Mouse (Mus musculus) gastrocnemius, adult 2 months (tissue): ENCODE measurements at regions not wholly inside any gene's neighbourhood (a gene's known extent, or its start where the extent isn't known, plus 50 kb on each side); places are given as distances from the start of the nearest gene placed in this dataset.

ENCODE experiments used
- DNase-seq: peaks from one replicate; pipeline ENCODE4 v3.0.0; 2022
- H3K27ac ChIP-seq: fragments of 200-600 bp; 2 replicates; pipeline ENCODE4 v1.8.1; 2022; ENCODE audit warnings: mild to moderate bottlenecking
- H3K4me3 ChIP-seq: fragments of 200-600 bp; 2 replicates; pipeline ENCODE4 v1.8.1; 2022; ENCODE audit warnings: mild to moderate bottlenecking, moderate library complexity
- CTCF ChIP-seq: fragments of 200-600 bp; IDR thresholded peaks from 2 replicates; pipeline ENCODE4 v1.8.1; 2022; ENCODE audit warnings: antibody characterized with exemption, mild to moderate bottlenecking, moderate library complexity
- intact Hi-C: fragments of 180-260 bp; cut with DNase I; formaldehyde crosslinking; loops from one replicate; pipeline ENCODE4 v1.15.1; 2025

DNA sequence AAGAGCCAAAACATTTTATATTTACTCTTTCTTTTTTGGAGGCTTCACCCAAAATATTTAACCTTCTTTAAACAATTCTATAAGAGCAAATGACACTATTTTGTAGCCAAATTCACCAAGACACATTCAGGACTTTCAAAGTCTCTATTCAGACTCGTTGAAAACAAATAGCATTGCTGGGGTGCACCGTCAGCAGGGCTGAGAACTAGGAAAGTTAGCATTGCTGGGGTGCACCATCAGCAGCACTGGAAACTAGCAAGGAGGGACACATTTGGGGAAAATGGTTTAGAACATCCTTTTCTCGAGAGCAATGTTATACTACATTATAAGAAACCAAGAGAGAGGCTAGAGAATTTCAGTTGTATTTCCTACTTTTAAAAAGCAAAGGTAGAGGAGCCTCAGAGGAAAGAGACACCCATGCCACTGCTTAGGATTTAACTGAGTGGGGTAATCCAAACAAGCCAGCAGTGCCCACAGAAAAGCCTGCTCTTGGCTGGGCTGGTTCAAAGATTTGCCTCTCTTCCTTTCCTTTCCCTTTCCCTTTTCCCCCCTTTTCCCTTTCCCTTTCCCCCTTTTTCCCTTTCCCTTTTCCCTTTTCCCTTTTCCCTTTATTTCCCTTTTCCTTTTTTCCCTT, 342.5 kb upstream of the Gm11114 start:
- no peak for DNase-seq
- Histone ChIP-seq H3K4me3 (no peak overlapping the region), H3K27ac (no peak overlapping the region)
- intact Hi-C loops, result no loop called here
- TF ChIP-seq CTCF, result no peak

DNA sequence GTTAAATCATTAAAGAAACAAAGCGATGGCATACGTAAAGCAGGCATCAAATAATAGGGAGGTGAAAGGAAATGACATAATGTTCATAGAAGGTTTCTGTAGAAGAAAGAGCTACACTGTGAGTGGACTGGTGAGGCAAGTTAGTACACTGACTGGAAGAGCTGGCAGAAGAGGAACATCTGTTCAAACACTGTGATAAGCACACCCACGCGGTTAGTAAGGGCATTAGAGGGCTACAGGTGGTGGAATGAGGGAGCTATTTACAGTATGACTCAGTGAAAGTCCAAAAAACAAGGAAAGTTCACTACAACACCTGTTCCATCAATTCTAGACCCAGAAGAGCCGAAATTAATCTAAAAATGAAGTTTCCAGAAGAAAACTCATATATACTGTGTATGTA, 335.1 kb upstream of the Gm11114 start:
- TF ChIP-seq CTCF, result no peak
- intact Hi-C loops, result no loop called here
- no peak for DNase-seq
- no peak overlapping the region for H3K4me3 ChIP-seq
- H3K27ac ChIP-seq, result no peak overlapping the region

GRCm38 (mm10) chr9:85003414-85003813, 309.2 kb upstream of the Gm11114 start:
- no peak overlapping the region for H3K27ac ChIP-seq
- DNase-seq, result no peak
- no peak for TF ChIP-seq CTCF
- H3K4me3 ChIP-seq, result no peak overlapping the region
- intact Hi-C loops, result no loop called here

DNA sequence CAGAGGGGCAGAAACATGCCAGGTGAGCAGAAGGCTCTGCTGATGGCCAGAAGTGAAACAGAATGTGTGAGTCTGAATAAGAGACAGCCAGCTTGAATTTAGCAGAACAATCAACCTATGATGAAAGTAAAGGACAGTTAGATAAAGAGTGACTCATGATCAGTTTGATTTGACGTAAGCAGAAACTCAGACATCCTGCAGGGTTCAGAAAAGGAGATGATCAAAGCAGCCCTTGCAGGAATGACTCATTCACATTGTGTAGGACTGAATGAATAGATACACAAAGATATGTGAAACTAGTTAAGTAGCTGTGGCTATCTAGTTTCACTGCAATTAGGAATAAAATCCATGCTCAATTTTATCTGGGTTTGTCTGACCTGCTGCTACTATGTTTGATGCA, 301.2 kb upstream of the Gm11114 start:
- intact Hi-C loops, result no loop called here
- TF ChIP-seq CTCF, result no peak
- DNase-seq, result no peak
- Histone ChIP-seq H3K4me3 (no peak overlapping the region), H3K27ac (no peak overlapping the region)

DNA sequence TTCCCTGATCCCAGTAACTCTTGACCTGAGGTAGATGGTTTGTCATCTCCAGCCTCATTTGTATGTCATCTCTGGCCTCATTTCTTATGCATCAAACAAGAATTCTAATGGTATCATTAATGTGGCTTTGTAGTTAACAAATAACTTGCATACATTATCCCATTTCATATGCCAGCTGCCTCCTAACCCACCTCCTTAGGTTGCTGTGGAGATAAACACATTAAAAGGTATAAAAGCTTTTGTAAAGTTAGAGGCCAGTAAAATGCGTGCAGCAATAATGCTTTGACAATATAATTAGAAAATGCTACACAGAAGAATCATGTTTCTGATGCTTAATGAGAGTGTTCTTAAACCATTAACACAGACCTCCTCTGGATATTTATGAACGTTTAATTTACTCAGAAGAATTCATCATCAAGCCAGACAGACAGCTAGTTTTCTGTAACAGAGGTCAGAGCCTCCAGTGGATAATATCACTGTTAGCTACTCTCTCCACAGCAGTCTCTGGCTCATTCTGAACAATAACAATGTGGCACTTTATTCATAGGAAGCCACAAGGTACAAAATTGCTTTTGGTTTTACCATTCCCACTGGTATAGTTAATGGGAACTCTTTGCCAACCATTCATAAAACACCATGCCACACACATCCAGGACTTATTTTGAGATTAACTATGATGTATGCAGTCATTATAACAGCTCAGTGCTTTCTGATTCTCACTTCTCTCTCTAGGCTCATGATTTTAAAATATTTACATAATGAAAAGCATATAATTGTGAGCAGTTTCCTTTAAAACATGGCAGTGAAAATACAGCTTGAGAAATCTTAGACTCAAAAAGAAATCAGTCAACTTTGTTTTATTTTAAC, 264.2 kb upstream of the Gm11114 start:
- TF ChIP-seq CTCF, result no peak
- intact Hi-C loops, result no loop called here
- no peak overlapping the region for H3K27ac ChIP-seq
- DNase-seq, result no peak
- H3K4me3 ChIP-seq, result no peak overlapping the region

DNA sequence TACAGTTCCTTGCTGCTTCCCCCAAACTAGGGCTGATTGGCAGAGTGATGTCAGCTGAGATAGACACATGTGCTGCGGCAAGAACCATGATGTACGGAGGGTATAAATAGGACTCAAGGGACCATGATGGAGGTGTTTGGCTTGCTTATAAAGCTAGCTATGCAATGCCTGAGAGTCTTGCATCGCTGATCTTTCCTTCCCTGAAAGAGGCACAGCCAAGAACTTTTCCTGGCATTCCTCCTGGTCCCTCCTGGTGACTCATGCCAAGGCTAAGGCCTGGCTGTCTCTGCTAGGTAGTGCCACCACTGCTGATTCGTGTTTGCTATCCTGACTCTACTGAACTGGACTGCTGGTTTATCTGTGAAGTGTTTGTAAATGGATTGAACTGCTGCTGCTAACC, 260.0 kb upstream of the Gm11114 start:
- intact Hi-C loops, result no loop called here
- no peak for TF ChIP-seq CTCF
- no peak overlapping the region for H3K27ac ChIP-seq
- H3K4me3 ChIP-seq, result no peak overlapping the region
- DNase-seq, result no peak

GRCm38 (mm10) chr9:85079975-85080374, 232.6 kb upstream of the Gm11114 start:
- H3K27ac ChIP-seq, result no peak overlapping the region
- TF ChIP-seq CTCF, result no peak
- H3K4me3 ChIP-seq, result no peak overlapping the region
- DNase-seq, result no peak
- intact Hi-C loops, result no loop called here

- Histone ChIP-seq H3K27ac (no peak overlapping the region), H3K4me3 (no peak overlapping the region)
- DNase-seq, result no peak
- intact Hi-C loops, result no loop called here
- no peak for TF ChIP-seq CTCF
These were observed 223.8 kb upstream of the Gm11114 start for GRCm38 (mm10) chr9:85088556-85089338.

- Histone ChIP-seq H3K4me3 (no peak overlapping the region), H3K27ac (no peak overlapping the region)
- intact Hi-C loops, result no loop called here
- no peak for TF ChIP-seq CTCF
- peak; percentile 17 for DNase-seq
These were observed 222.3 kb upstream of the Gm11114 start for GRCm38 (mm10) chr9:85090297-85090696.

DNA sequence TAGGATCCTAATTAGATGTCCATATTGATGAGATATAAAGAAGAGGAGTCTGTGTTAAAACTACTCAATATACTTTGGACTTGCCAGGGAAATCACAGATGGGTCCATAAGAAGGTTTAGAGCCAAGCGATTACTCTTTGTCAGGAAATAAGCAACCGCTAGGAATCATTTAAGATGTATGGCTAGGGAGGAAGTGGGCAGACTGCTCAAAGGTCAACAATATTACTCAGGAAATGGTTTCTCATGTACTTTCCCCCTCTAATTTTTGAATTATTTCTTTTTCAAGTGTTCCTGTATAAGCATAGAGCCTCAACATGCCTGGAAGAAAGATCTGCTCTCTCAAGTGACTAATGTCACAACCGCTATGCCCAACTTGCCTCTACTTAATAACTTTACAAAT, 217.3 kb upstream of the Gm11114 start:
- no peak overlapping the region for H3K4me3 ChIP-seq
- no peak for DNase-seq
- intact Hi-C loops, result no loop called here
- no peak for TF ChIP-seq CTCF
- H3K27ac ChIP-seq, result no peak overlapping the region

- no peak for DNase-seq
- intact Hi-C loops, result no loop called here
- TF ChIP-seq CTCF, result no peak
- H3K27ac ChIP-seq, result no peak overlapping the region
- H3K4me3 ChIP-seq, result no peak overlapping the region
These were observed 216.1 kb upstream of the Gm11114 start for GRCm38 (mm10) chr9:85096520-85096919.

DNA sequence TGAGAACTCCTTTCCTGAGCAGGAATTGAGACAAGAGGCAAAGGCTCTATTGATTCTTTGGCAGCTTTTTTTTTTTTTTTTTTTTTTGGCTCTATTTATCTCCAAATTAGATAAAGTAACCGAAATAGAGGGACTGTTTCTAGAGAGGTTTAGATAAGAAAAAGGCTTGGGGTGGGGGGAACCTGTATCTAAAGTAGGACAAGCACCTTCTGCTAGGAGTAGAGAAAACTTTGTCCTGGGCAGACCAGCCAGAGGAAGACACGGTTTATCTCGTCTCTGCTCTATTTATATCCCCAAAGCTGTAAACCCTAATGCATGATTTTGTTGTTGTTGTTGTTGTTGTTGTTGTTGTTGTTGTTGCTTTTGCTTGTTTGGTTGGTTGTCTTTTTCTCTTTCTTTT, 199.6 kb upstream of the Gm11114 start:
- no peak for TF ChIP-seq CTCF
- Histone ChIP-seq H3K4me3 (no peak overlapping the region), H3K27ac (no peak overlapping the region)
- DNase-seq, result no peak
- intact Hi-C loops, result no loop called here

GRCm38 (mm10) chr9:85114234-85114633, 198.3 kb upstream of the Gm11114 start:
- Histone ChIP-seq H3K4me3 (no peak overlapping the region), H3K27ac (no peak overlapping the region)
- DNase-seq, result no peak
- intact Hi-C loops, result no loop called here
- TF ChIP-seq CTCF, result no peak
